Mouse (Mus musculus): ENCODE results near the gene Smarca2. TPM values are rescaled to one million over a fixed set of nuclear protein-coding genes. Genes with fewer than 3 reads are reported as not detected.
A peak's percentile ranks its signal among the peaks of the same experiment; 100 is the strongest.

The Smarca2 gene
- polyA plus RNA-seq, 1 experiment from 2014 or later = 57.2 TPM

DNA sequence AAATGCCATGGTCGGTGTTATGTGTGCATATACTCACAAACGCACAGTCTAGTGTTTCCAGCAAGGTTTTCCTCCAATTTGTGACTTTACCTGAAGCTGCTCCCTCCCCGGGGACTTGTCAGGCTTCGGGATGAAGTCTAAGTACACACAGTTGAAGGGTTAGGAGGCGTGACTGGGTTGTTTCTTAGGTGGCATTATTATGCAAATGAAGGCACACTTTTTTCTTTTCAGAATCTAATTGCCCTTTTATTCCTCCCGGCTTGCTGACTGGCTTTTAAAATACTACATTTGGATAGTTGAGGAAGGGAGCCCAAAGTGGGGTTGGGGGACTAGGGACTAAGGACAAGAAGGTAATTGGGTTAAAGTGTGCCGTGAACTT lies 3.6 kb downstream of the Smarca2 start:
- Histone ChIP-seq H3K4me2 (ENCODE audit: low read length) (peak overlapping the region; percentile 100), H3K36me3 (ENCODE audit: control insufficient read depth, insufficient read depth, low read length) (no peaks in the 10 kb centered on the region), H3K9me3 (replicated peaks; ENCODE audit: control insufficient read depth, low read length) (no peaks in the 10 kb centered on the region), H3K4me3 (ENCODE audit: low read depth, low read length) (peak overlapping the region; percentile 65; the same call in 1 of the 2 replicates), H3K9ac (ENCODE audit: low read length) (no peak overlapping the region), H3K27ac (ENCODE audit: low read depth, low read length) (no peak overlapping the region), H3K27me3 (replicated peaks; ENCODE audit: control insufficient read depth, insufficient read depth, low read length) (no peaks in the 10 kb centered on the region), H3K4me1 (ENCODE audit: control insufficient read depth, insufficient read depth, low read length) (peaks cover 12% of the 10 kb centered on the region)
- DNase-seq (ENCODE audit: low spot score) (peak; percentile 56), ATAC-seq (no peak)
- under 1% methylated on average over 7 of the region's 7 CpGs for WGBS

- DNase-seq (ENCODE audit: low spot score) (no peak), ATAC-seq (no peak)
- Histone ChIP-seq H3K9me3 (replicated peaks; ENCODE audit: control insufficient read depth, low read length) (no peaks in the 10 kb centered on the region), H3K4me2 (ENCODE audit: low read length) (no peak overlapping the region), H3K4me1 (ENCODE audit: control insufficient read depth, insufficient read depth, low read length) (peaks cover 12% of the 10 kb centered on the region), H3K36me3 (ENCODE audit: control insufficient read depth, insufficient read depth, low read length) (no peaks in the 10 kb centered on the region), H3K27me3 (replicated peaks; ENCODE audit: control insufficient read depth, insufficient read depth, low read length) (no peaks in the 10 kb centered on the region), H3K27ac (ENCODE audit: low read depth, low read length) (no peak overlapping the region), H3K9ac (ENCODE audit: low read length) (no peak overlapping the region), H3K4me3 (ENCODE audit: low read depth, low read length) (no peak overlapping the region)
- WGBS = 27% methylated on average over 2 of the region's 2 CpGs
Measured at GRCm38 (mm10) chr19:26609637-26610036, 4.8 kb downstream of the Smarca2 start.

- Histone ChIP-seq H3K27ac (ENCODE audit: low read depth, low read length) (no peak overlapping the region), H3K4me2 (ENCODE audit: low read length) (no peak overlapping the region), H3K4me1 (ENCODE audit: control insufficient read depth, insufficient read depth, low read length) (peaks cover 6% of the 10 kb centered on the region), H3K27me3 (replicated peaks; ENCODE audit: control insufficient read depth, insufficient read depth, low read length) (no peaks in the 10 kb centered on the region), H3K9me3 (replicated peaks; ENCODE audit: control insufficient read depth, low read length) (no peaks in the 10 kb centered on the region), H3K9ac (ENCODE audit: low read length) (no peak overlapping the region), H3K4me3 (ENCODE audit: low read depth, low read length) (no peak overlapping the region), H3K36me3 (ENCODE audit: control insufficient read depth, insufficient read depth, low read length) (no peaks in the 10 kb centered on the region)
- WGBS = 67% methylated on average over 4 of the region's 4 CpGs
- no peak for DNase-seq (ENCODE audit: low spot score)
- ATAC-seq = no peak
Measured at GRCm38 (mm10) chr19:26612995-26613394, 8.1 kb downstream of the Smarca2 start.

DNA sequence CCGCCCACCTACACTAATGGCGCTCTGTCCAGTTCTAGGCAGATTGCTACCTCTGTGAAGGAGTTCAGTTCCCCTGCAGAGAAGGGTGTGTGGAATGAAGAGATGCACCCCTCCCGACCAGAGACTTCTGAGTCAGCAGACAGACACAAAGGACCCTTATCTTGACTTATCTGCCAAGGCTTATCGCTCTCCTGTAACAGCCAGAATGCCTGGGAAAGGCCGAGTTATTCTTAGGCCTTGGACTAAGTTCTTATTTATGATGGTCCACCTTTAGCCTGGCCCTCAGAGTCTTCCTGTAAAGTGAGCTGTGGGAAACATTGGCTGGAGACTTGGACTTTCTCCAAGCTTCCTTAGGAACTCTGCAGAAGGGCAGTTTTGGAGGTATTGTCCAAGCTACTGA lies 8.8 kb downstream of the Smarca2 start:
- Histone ChIP-seq H3K36me3 (ENCODE audit: control insufficient read depth, insufficient read depth, low read length) (no peaks in the 10 kb centered on the region), H3K4me1 (ENCODE audit: control insufficient read depth, insufficient read depth, low read length) (no peaks in the 10 kb centered on the region; the same call in 1 of the 2 replicates), H3K9me3 (replicated peaks; ENCODE audit: control insufficient read depth, low read length) (no peaks in the 10 kb centered on the region), H3K9ac (ENCODE audit: low read length) (no peak overlapping the region), H3K4me3 (ENCODE audit: low read depth, low read length) (no peak overlapping the region), H3K4me2 (ENCODE audit: low read length) (no peak overlapping the region), H3K27me3 (replicated peaks; ENCODE audit: control insufficient read depth, insufficient read depth, low read length) (no peaks in the 10 kb centered on the region), H3K27ac (ENCODE audit: low read depth, low read length) (no peak overlapping the region)
- ATAC-seq = no peak
- DNase-seq (ENCODE audit: low spot score) = no peak
- 77% methylated on average over 5 of the region's 5 CpGs for WGBS

DNA sequence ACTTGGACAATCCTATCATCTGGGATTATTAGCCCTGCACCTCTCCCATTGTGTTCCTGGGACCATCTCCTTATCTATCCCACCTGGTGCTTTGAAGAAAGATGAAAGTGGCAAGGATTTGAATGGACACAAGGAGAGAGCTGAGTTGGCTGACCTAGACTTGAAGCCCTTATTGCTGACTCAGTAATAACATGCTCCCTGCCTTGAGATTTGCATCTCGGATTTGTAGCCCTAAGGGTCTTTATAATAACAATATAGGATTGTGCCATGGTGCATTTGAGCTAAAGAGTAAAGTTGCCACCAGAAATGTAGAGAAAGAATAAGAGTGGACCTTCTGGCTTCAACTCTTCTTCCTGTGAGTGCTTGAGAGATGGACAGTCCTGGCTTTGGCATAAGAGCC lies 11.4 kb downstream of the Smarca2 start:
- H3K4me3 ChIP-seq (ENCODE audit: low read depth, low read length) = no peak overlapping the region
- no peak overlapping the region for H3K4me2 ChIP-seq (ENCODE audit: low read length)
- no peak overlapping the region for H3K9ac ChIP-seq (ENCODE audit: low read length)
- H3K4me1 ChIP-seq (ENCODE audit: control insufficient read depth, insufficient read depth, low read length) = no peaks in the 10 kb centered on the region
- WGBS = 54% methylated on average over 1 of the region's 1 CpGs
- H3K36me3 ChIP-seq (ENCODE audit: control insufficient read depth, insufficient read depth, low read length) = no peaks in the 10 kb centered on the region
- no peak overlapping the region for H3K27ac ChIP-seq (ENCODE audit: low read depth, low read length)
- DNase-seq (ENCODE audit: low spot score) = no peak
- H3K27me3 ChIP-seq (replicated peaks; ENCODE audit: control insufficient read depth, insufficient read depth, low read length) = no peaks in the 10 kb centered on the region
- no peaks in the 10 kb centered on the region for H3K9me3 ChIP-seq (replicated peaks; ENCODE audit: control insufficient read depth, low read length)
- ATAC-seq = no peak

- DNase-seq (ENCODE audit: low spot score) (no peak), ATAC-seq (no peak)
- no peaks in the 10 kb centered on the region for H3K9me3 ChIP-seq (replicated peaks; ENCODE audit: control insufficient read depth, low read length)
- no peaks in the 10 kb centered on the region for H3K4me1 ChIP-seq (ENCODE audit: control insufficient read depth, insufficient read depth, low read length)
- H3K9ac ChIP-seq (ENCODE audit: low read length) = no peak overlapping the region
- H3K36me3 ChIP-seq (ENCODE audit: control insufficient read depth, insufficient read depth, low read length) = no peaks in the 10 kb centered on the region
- H3K27ac ChIP-seq (ENCODE audit: low read depth, low read length) = no peak overlapping the region
- H3K4me2 ChIP-seq (ENCODE audit: low read length) = no peak overlapping the region
- no peaks in the 10 kb centered on the region for H3K27me3 ChIP-seq (replicated peaks; ENCODE audit: control insufficient read depth, insufficient read depth, low read length)
- WGBS = 89% methylated on average over 5 of the region's 5 CpGs
- no peak overlapping the region for H3K4me3 ChIP-seq (ENCODE audit: low read depth, low read length)
Measured at GRCm38 (mm10) chr19:26617287-26617686, 12.4 kb downstream of the Smarca2 start.

DNA sequence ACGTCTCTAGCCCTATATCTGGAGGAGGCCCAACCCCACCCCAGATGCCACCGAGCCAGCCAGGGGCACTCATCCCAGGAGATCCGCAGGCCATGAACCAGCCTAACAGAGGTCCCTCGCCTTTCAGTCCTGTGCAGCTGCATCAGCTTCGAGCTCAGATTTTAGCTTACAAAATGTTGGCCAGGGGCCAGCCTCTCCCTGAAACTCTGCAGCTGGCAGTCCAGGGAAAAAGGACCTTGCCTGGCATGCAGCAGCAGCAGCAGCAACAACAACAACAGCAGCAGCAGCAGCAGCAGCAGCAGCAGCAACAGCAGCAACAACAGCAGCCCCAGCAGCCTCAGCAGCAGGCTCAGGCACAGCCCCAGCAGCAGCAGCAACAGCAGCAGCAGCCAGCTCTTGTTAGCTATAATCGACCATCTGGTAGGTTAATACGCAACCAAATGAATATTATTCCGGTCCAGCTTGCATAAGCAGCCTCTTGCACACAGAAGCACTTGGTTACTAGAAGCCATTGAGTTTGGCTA lies 25.9 kb downstream of the Smarca2 start:
- WGBS = 39% methylated on average over 8 of the region's 8 CpGs
- Histone ChIP-seq H3K36me3 (ENCODE audit: control insufficient read depth, insufficient read depth, low read length) (0 out of 2 replicates have a peak, but pooled peaks cover 3% of the 10 kb centered on the region), H3K27me3 (replicated peaks; ENCODE audit: control insufficient read depth, insufficient read depth, low read length) (no peaks in the 10 kb centered on the region), H3K9ac (ENCODE audit: low read length) (no peak overlapping the region), H3K4me2 (ENCODE audit: low read length) (no peak overlapping the region), H3K27ac (ENCODE audit: low read depth, low read length) (peak overlapping the region; percentile 52; the same call in 1 of the 2 replicates), H3K4me3 (ENCODE audit: low read depth, low read length) (no peak overlapping the region), H3K4me1 (ENCODE audit: control insufficient read depth, insufficient read depth, low read length) (0 out of 2 replicates have a peak, but pooled peaks cover 6% of the 10 kb centered on the region), H3K9me3 (replicated peaks; ENCODE audit: control insufficient read depth, low read length) (no peaks in the 10 kb centered on the region)
- DNase-seq (ENCODE audit: low spot score) (peak; percentile 74), ATAC-seq (peak; percentile 87)

DNA sequence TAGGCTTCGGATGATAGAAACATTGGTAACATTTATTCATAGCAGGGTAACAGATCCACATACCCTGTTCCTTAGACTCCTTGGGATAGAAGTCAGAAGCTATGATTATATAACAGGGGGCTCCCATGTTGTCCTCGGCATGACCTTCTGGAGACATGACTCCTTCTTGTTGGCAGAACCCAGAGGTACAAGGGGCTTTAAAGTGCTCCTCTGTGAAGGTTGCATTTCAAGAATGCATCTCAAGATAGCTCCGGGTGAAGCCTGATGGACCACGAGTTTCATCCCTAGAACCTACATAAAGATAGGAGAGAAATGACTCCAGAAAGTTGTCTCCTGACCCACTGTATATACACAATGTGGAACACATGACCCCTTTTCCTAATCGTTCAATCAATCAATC lies 27.4 kb downstream of the Smarca2 start:
- no peak overlapping the region for H3K9ac ChIP-seq (ENCODE audit: low read length)
- WGBS = 94% methylated on average over 5 of the region's 5 CpGs
- ATAC-seq (no peak), DNase-seq (ENCODE audit: low spot score) (no peak)
- H3K27ac ChIP-seq (ENCODE audit: low read depth, low read length) = no peak overlapping the region
- 0 out of 2 replicates have a peak, but pooled peaks cover 3% of the 10 kb centered on the region for H3K36me3 ChIP-seq (ENCODE audit: control insufficient read depth, insufficient read depth, low read length)
- no peaks in the 10 kb centered on the region for H3K27me3 ChIP-seq (replicated peaks; ENCODE audit: control insufficient read depth, insufficient read depth, low read length)
- H3K9me3 ChIP-seq (replicated peaks; ENCODE audit: control insufficient read depth, low read length) = no peaks in the 10 kb centered on the region
- H3K4me3 ChIP-seq (ENCODE audit: low read depth, low read length) = no peak overlapping the region
- 0 out of 2 replicates have a peak, but pooled peaks cover 6% of the 10 kb centered on the region for H3K4me1 ChIP-seq (ENCODE audit: control insufficient read depth, insufficient read depth, low read length)
- H3K4me2 ChIP-seq (ENCODE audit: low read length) = no peak overlapping the region

- WGBS = 93% methylated on average over 13 of the region's 13 CpGs
- no peak overlapping the region for H3K9ac ChIP-seq (ENCODE audit: low read length)
- H3K27me3 ChIP-seq (replicated peaks; ENCODE audit: control insufficient read depth, insufficient read depth, low read length) = no peaks in the 10 kb centered on the region
- no peak overlapping the region for H3K4me3 ChIP-seq (ENCODE audit: low read depth, low read length)
- H3K27ac ChIP-seq (ENCODE audit: low read depth, low read length) = no peak overlapping the region
- peaks cover 3% of the 10 kb centered on the region; the same call in 1 of the 2 replicates for H3K36me3 ChIP-seq (ENCODE audit: control insufficient read depth, insufficient read depth, low read length)
- no peaks in the 10 kb centered on the region for H3K9me3 ChIP-seq (replicated peaks; ENCODE audit: control insufficient read depth, low read length)
- ATAC-seq = no peak
- no peak for DNase-seq (ENCODE audit: low spot score)
- H3K4me2 ChIP-seq (ENCODE audit: low read length) = no peak overlapping the region
- H3K4me1 ChIP-seq (ENCODE audit: control insufficient read depth, insufficient read depth, low read length) = no peaks in the 10 kb centered on the region
Measured at GRCm38 (mm10) chr19:26640556-26640955, 35.7 kb downstream of the Smarca2 start.
